18 mouse cellular contexts compared by ENCODE assay signal in genomic region chr1:85929406-85929805, GRCm38 (mm10). TPM values are rescaled to one million over a fixed set of nuclear protein-coding genes. Genes with fewer than 3 reads are reported as not detected.
DNase-seq lines count a peak whose midpoint lies in the region; ATAC-seq and TF ChIP-seq lines count a peak whose summit lies in the region.
"Had no signal": no experiment of that assay in that cellular context is flagged by ENCODE, and none has a peak within 500 bp of the region (broad histone marks: within the 10 kb centered on the region; RNA-seq: fewer than 3 reads in every experiment).

No protein-coding gene starts in this region.

- H3K9ac ChIP-seq in hindbrain, embryonic 13.5 days = no peak overlapping the region
- no peak overlapping the region for H3K9ac ChIP-seq in hindbrain, embryonic 12.5 days
- no peak overlapping the region for H3K9ac ChIP-seq in hindbrain, postnatal 0 days (replicated peaks; ENCODE audit: low read length)
- H3K9ac ChIP-seq: liver, embryonic 14.5 days had no signal

- no peaks in the 10 kb centered on the region for H3K9me3 ChIP-seq in hindbrain, embryonic 13.5 days
- no peaks in the 10 kb centered on the region for H3K9me3 ChIP-seq in hindbrain, embryonic 12.5 days (replicated peaks)
- no peaks in the 10 kb centered on the region for H3K9me3 ChIP-seq in hindbrain, postnatal 0 days (ENCODE audit: low read length)

- no peak for ATAC-seq in hindbrain, embryonic 13.5 days (ENCODE audit: low FRiP score)
- ATAC-seq in hindbrain, embryonic 12.5 days (ENCODE audit: low FRiP score) = no peak
- no peak for ATAC-seq in hindbrain, postnatal 0 days
- ATAC-seq: lung, postnatal 0 days had no signal

- peak overlapping the region; percentile 87 for H3K27ac ChIP-seq in hindbrain, embryonic 13.5 days
- no peak overlapping the region; the same call in 1 of the 2 replicates for H3K27ac ChIP-seq in hindbrain, embryonic 12.5 days
- H3K27ac ChIP-seq in thymus, adult 2 months (ENCODE audit: control insufficient read depth, insufficient read depth, low read length) = peak overlapping the region; percentile 80; the same call in 1 of the 2 replicates
- peak overlapping the region; percentile 81 for H3K27ac ChIP-seq in hindbrain, postnatal 0 days
- H3K27ac ChIP-seq: liver, embryonic 14.5 days had no signal

- H3K36me3 ChIP-seq in hindbrain, embryonic 13.5 days = no peaks in the 10 kb centered on the region
- no peaks in the 10 kb centered on the region for H3K36me3 ChIP-seq in hindbrain, embryonic 12.5 days
- H3K36me3 ChIP-seq in thymus, adult 2 months (ENCODE audit: control insufficient read depth, insufficient read depth, low read length) = no peaks in the 10 kb centered on the region
- H3K36me3 ChIP-seq in hindbrain, postnatal 0 days (ENCODE audit: insufficient read depth, low read length) = no peaks in the 10 kb centered on the region

- no peak for TF ChIP-seq POLR2A in thymus, adult 2 months (IDR thresholded peaks at IDR 0.05; ENCODE audit: control insufficient read depth, extremely low read depth, insufficient read depth, low read length, poor library complexity)

- H3K27me3 ChIP-seq in hindbrain, embryonic 13.5 days = no peaks in the 10 kb centered on the region
- H3K27me3 ChIP-seq in hindbrain, embryonic 12.5 days = no peaks in the 10 kb centered on the region
- H3K27me3 ChIP-seq in thymus, adult 2 months (ENCODE audit: control insufficient read depth, insufficient read depth, low read length) = no peaks in the 10 kb centered on the region
- H3K27me3 ChIP-seq in hindbrain, postnatal 0 days (ENCODE audit: insufficient read depth, low read length) = no peaks in the 10 kb centered on the region; the same call in 1 of the 2 replicates

- no peak for TF ChIP-seq CTCF in thymus, adult 2 months (IDR thresholded peaks at IDR 0.05; ENCODE audit: borderline replicate concordance, control insufficient read depth, extremely low read depth, insufficient read depth, low read length, poor library complexity)
- TF ChIP-seq CTCF in hindbrain, postnatal 0 days (IDR thresholded peaks at IDR 0.05; ENCODE audit: low read depth) = no peak

- H3K4me3 ChIP-seq in hindbrain, embryonic 13.5 days = no peak overlapping the region
- H3K4me3 ChIP-seq in hindbrain, embryonic 12.5 days = no peak overlapping the region
- no peak overlapping the region for H3K4me3 ChIP-seq in thymus, adult 2 months (ENCODE audit: control insufficient read depth, insufficient read depth, low read length)
- no peak overlapping the region for H3K4me3 ChIP-seq in hindbrain, postnatal 0 days (ENCODE audit: low read length)
- H3K4me3 ChIP-seq: gastrocnemius, adult 2 months had no signal

- no peak overlapping the region for H3K4me2 ChIP-seq in hindbrain, embryonic 13.5 days
- H3K4me2 ChIP-seq in hindbrain, embryonic 12.5 days (replicated peaks) = no peak overlapping the region
- H3K4me2 ChIP-seq in hindbrain, postnatal 0 days (ENCODE audit: low read depth, low read length) = no peak overlapping the region

- no peak for DNase-seq in thymus, adult 2 months
- no peak for DNase-seq in thymus, postnatal 14 days
- no peak for DNase-seq in hindbrain, postnatal 0 days (ENCODE audit: low spot score)
- DNase-seq in heart, adult 9 months (ENCODE audit: low spot score in 2 of 2) = no peak
- no peak for DNase-seq in frontal cortex, postnatal 36 days (ENCODE audit: low spot score in 2 of 2)
- DNase-seq in cerebellum, adult 18-20 months = no peak
- DNase-seq: adrenal gland, postnatal 14 days; cerebellum, postnatal 10 days; gastrocnemius, adult 2 months; heart, adult 18-20 months; right cerebral cortex, postnatal 14 days had no signal

- 85% methylated on average over 6 of the region's 6 CpGs for WGBS in hindbrain, embryonic 13.5 days
- 84% methylated on average over 6 of the region's 6 CpGs for WGBS in hindbrain, embryonic 12.5 days
- 98% methylated on average over 6 of the region's 6 CpGs for WGBS in thymus, adult 2 months
- 88% methylated on average over 6 of the region's 6 CpGs for WGBS in hindbrain, postnatal 0 days

- peaks cover 47% of the 10 kb centered on the region for H3K4me1 ChIP-seq in hindbrain, embryonic 13.5 days (replicated peaks)
- peaks cover 40% of the 10 kb centered on the region for H3K4me1 ChIP-seq in hindbrain, embryonic 12.5 days
- H3K4me1 ChIP-seq in thymus, adult 2 months (replicated peaks; ENCODE audit: control insufficient read depth, insufficient read depth, low read length) = peaks cover 20% of the 10 kb centered on the region
- H3K4me1 ChIP-seq in hindbrain, postnatal 0 days (ENCODE audit: insufficient read depth, low read length) = peaks cover 33% of the 10 kb centered on the region

RNA-seq across cellular contexts. Expression of gene 4933407L21Rik, which starts 1.1 kb away (rescaled TPM):
- polyA plus RNA-seq in hindbrain, embryonic 13.5 days (2015; fragmentation: Nextera tagmentation; extraction: Ambion mirVana) = 3.5 and 3.6 TPM in 2 replicates
- polyA plus RNA-seq in hindbrain, embryonic 12.5 days (2016; fragmentation: Nextera tagmentation; extraction: Ambion mirVana) = 1.3 and 1.6 TPM in 2 replicates
- 1.5 and 2.2 TPM in 2 replicates for polyA plus RNA-seq in thymus, adult 2 months (2012; rRNA removed)
- 11.8 and 18.8 TPM in 2 replicates for total RNA-seq in hindbrain, postnatal 0 days (2014; rRNA removed)
- 12.3 and 13.9 TPM in 2 replicates for polyA plus RNA-seq in hindbrain, postnatal 0 days (2015; fragmentation: Nextera tagmentation; extraction: Ambion mirVana)
- total RNA-seq: heart, adult 18-20 months had no signal
- polyA plus RNA-seq: C2C12; embryonic facial prominence, embryonic 11.5 days had no signal

RNA-seq across cellular contexts. Expression of gene Gpr55, which starts 31.4 kb away (rescaled TPM):
- 0.04 and 0.17 TPM in 2 replicates for polyA plus RNA-seq in hindbrain, embryonic 13.5 days (2015; fragmentation: Nextera tagmentation; extraction: Ambion mirVana)
- 0.09 TPM in 1 of 2 replicates, not detected in the other for polyA plus RNA-seq in hindbrain, embryonic 12.5 days (2016; fragmentation: Nextera tagmentation; extraction: Ambion mirVana)
- polyA plus RNA-seq in thymus, adult 2 months (2012; rRNA removed) = 1.5 and 1.8 TPM in 2 replicates
- total RNA-seq in hindbrain, postnatal 0 days (2014; rRNA removed) = 0.21 TPM in 1 of 2 replicates, not detected in the other
- 0.14 and 0.15 TPM in 2 replicates for polyA plus RNA-seq in hindbrain, postnatal 0 days (2015; fragmentation: Nextera tagmentation; extraction: Ambion mirVana)
- total RNA-seq: gastrocnemius, adult 2 months had no signal
- polyA plus RNA-seq: C2C12; embryonic facial prominence, embryonic 11.5 days; limb, embryonic 11.5 days had no signal

RNA-seq across cellular contexts. Expression of gene Itm2c, which starts 35.3 kb away (rescaled TPM):
- 166 and 167 TPM in 2 replicates for polyA plus RNA-seq in hindbrain, embryonic 13.5 days (2015; fragmentation: Nextera tagmentation; extraction: Ambion mirVana)
- 169 and 173 TPM in 2 replicates for polyA plus RNA-seq in hindbrain, embryonic 12.5 days (2016; fragmentation: Nextera tagmentation; extraction: Ambion mirVana)
- 186 and 232 TPM in 2 replicates for polyA plus RNA-seq in thymus, adult 2 months (2012; rRNA removed)
- total RNA-seq in hindbrain, postnatal 0 days (2014; rRNA removed) = 329 and 336 TPM in 2 replicates
- 244 and 253 TPM in 2 replicates for polyA plus RNA-seq in hindbrain, postnatal 0 days (2015; fragmentation: Nextera tagmentation; extraction: Ambion mirVana)
